Mouse (Mus musculus) midbrain, embryonic 16.5 days (tissue): ENCODE data around the gene Pctp. TPM values are rescaled to one million over a fixed set of nuclear protein-coding genes. Genes with fewer than 3 reads are reported as not detected.

ENCODE experiments used
- ATAC-seq: fragments of 200-750 bp; cut with Nextera tagmentation; 2 replicates; pipeline ENCODE4 v1.8.0; 2017; ENCODE audit warnings: moderate TSS enrichment
- H3K27ac ChIP-seq: fragments of 300-500 bp; sonication (generic); 2 replicates; pipeline ENCODE4 v1.5.1; 2014; ENCODE audit warnings: mild to moderate bottlenecking, low read length, mixed read lengths
- H3K27me3 ChIP-seq: fragments of 300-500 bp; sonication (generic); 2 replicates; pipeline ENCODE4 v1.6.1; 2014; ENCODE audit warnings: low read depth, low read length, mixed read lengths; ENCODE audit not compliant: control insufficient read depth, insufficient read depth
- H3K36me3 ChIP-seq: fragments of 300-500 bp; sonication (generic); 2 replicates; pipeline ENCODE4 v1.6.1; 2014; ENCODE audit warnings: mild to moderate bottlenecking, low read length, moderate library complexity, mixed read lengths; ENCODE audit not compliant: control insufficient read depth, insufficient read depth
- H3K4me1 ChIP-seq: fragments of 300-500 bp; sonication (generic); 2 replicates; pipeline ENCODE4 v1.6.1; 2014; ENCODE audit warnings: mild to moderate bottlenecking, low read length, mixed read lengths; ENCODE audit not compliant: control insufficient read depth, insufficient read depth
- H3K4me2 ChIP-seq: fragments of 300-500 bp; sonication (generic); 2 replicates; pipeline ENCODE4 v1.6.1; 2014; ENCODE audit warnings: mild to moderate bottlenecking, low read length, mixed read lengths
- H3K4me3 ChIP-seq: fragments of 300-500 bp; sonication (generic); 2 replicates; pipeline ENCODE4 v1.5.1; 2014; ENCODE audit warnings: low read depth, mild to moderate bottlenecking, low read length, moderate library complexity, mixed read lengths
- H3K9ac ChIP-seq: fragments of 300-500 bp; sonication (generic); 2 replicates; pipeline ENCODE4 v1.6.1; 2014; ENCODE audit warnings: low read depth, low read length, mixed read lengths
- H3K9me3 ChIP-seq: fragments of 300-500 bp; sonication (generic); replicated peaks from 2 replicates; pipeline ENCODE4 v1.6.1; 2014; ENCODE audit warnings: mild to moderate bottlenecking, low read length, mixed read lengths; ENCODE audit not compliant: control insufficient read depth, poor library complexity, severe bottlenecking
- WGBS: fragments of 180-500 bp; shearing (Covaris S2); extraction: QIAGEN DNeasy Blood & Tissue Kit; methylation state at CpG from one replicate; pipeline ENCODE4 v1.1.7; 2014; 5-methylcytosine and 5-hydroxymethylcytosine counted together
- polyA plus RNA-seq: library from polyadenylated mRNA; unstranded; fragments of >200 nt; fragmentation: Nextera tagmentation; extraction: Ambion mirVana; gene quantifications from 2 replicates; pipeline ENCODE4 v1.2.1, GENCODE M21; 2015

Pctp gene
- polyA plus RNA-seq, 1 experiment from 2014 or later, result 0.87 TPM

DNA sequence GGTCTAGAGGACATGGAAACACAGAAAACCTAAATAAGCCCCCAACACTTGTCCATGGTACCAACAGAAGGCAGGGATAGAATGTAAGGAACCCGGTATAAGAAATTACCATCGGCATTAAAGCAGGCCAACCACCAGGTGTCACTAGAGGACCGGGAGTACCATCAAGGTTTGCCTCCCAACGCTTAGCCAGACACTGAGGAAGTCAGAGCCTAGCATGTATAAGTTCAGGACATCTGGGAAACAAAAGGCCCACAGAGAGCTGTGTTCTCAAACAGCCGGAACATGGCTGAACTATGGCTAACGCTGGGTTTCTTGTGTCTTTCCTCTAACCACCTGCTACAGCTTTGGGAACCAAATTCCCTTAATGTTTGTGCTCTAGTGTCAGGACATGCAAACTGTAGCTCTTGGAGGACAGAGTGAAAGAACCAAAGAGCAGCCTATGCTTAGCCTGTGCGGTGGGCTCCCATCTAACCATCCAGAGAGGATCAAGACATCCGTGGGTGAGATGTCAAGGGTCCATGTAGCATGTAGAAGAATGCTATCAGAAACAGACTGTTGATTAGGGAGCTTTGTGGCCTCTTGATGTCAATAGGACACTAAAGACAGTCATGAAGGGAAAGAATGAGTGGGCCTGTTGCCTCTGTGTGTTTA is 13.6 kb downstream of the Pctp start:
- Histone ChIP-seq H3K9me3 (no peaks in the 10 kb centered on the region), H3K36me3 (no peaks in the 10 kb centered on the region), H3K27me3 (no peaks in the 10 kb centered on the region; the same call in 1 of the 2 replicates), H3K4me1 (peaks cover 3% of the 10 kb centered on the region; the same call in 1 of the 2 replicates), H3K4me3 (no peak overlapping the region), H3K9ac (no peak overlapping the region), H3K27ac (no peak overlapping the region), H3K4me2 (no peak overlapping the region)
- 18% methylated on average over 8 of the region's 8 CpGs for WGBS
- peak; percentile 42; the same call in 1 of the 2 replicates for ATAC-seq

GRCm38 (mm10) chr11:89986516-89986915 is 16.2 kb downstream of the Pctp start:
- no peak for ATAC-seq
- H3K4me1 ChIP-seq, result peaks cover 3% of the 10 kb centered on the region; the same call in 1 of the 2 replicates
- H3K4me2 ChIP-seq, result no peak overlapping the region
- WGBS, result 86% methylated on average over 8 of the region's 8 CpGs
- H3K4me3 ChIP-seq, result no peak overlapping the region
- no peaks in the 10 kb centered on the region for H3K36me3 ChIP-seq
- H3K9me3 ChIP-seq, result no peaks in the 10 kb centered on the region
- no peak overlapping the region for H3K27ac ChIP-seq
- H3K27me3 ChIP-seq, result no peaks in the 10 kb centered on the region; the same call in 1 of the 2 replicates
- H3K9ac ChIP-seq, result no peak overlapping the region

- Histone ChIP-seq H3K4me2 (no peak overlapping the region), H3K36me3 (no peaks in the 10 kb centered on the region), H3K4me1 (peaks cover 3% of the 10 kb centered on the region; the same call in 1 of the 2 replicates), H3K27me3 (no peaks in the 10 kb centered on the region; the same call in 1 of the 2 replicates), H3K27ac (no peak overlapping the region), H3K9me3 (no peaks in the 10 kb centered on the region), H3K4me3 (no peak overlapping the region), H3K9ac (no peak overlapping the region)
- ATAC-seq, result no peak
- 30% methylated on average over 10 of the region's 10 CpGs for WGBS
Measured at GRCm38 (mm10) chr11:89985200-89986187, 17.2 kb downstream of the Pctp start.

DNA sequence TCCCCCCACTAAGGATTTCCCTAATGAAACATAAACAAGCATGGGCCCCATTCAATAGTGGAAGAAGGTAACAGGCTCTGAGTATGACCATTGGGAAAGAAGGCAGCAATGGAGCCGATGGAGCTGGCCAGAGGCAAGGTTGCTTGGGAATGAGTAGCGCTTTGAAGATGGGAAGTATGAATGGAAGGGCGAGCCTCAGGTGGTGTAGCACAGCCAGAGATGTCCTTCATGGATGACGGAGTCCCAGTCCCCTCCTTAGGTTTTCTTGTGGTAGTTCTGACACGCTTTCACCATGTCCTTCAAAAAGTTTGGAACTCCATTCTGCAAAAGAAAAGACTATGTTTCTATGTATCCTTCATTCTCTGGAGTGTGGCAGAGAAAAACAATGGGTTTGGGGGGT is 18.3 kb downstream of the Pctp start:
- Histone ChIP-seq H3K27ac (no peak overlapping the region), H3K36me3 (no peaks in the 10 kb centered on the region), H3K4me1 (peaks cover 3% of the 10 kb centered on the region; the same call in 1 of the 2 replicates), H3K9ac (no peak overlapping the region), H3K4me3 (no peak overlapping the region), H3K27me3 (no peaks in the 10 kb centered on the region; the same call in 1 of the 2 replicates), H3K9me3 (no peaks in the 10 kb centered on the region), H3K4me2 (no peak overlapping the region)
- ATAC-seq, result no peak
- 95% methylated on average over 5 of the region's 5 CpGs for WGBS

- H3K27ac ChIP-seq, result no peak overlapping the region
- H3K4me1 ChIP-seq, result peaks cover 10% of the 10 kb centered on the region
- no peaks in the 10 kb centered on the region; the same call in 1 of the 2 replicates for H3K27me3 ChIP-seq
- no peak overlapping the region for H3K9ac ChIP-seq
- ATAC-seq, result no peak
- no peak overlapping the region for H3K4me3 ChIP-seq
- no peak overlapping the region for H3K4me2 ChIP-seq
- H3K9me3 ChIP-seq, result no peaks in the 10 kb centered on the region
- H3K36me3 ChIP-seq, result no peaks in the 10 kb centered on the region
- 80% methylated on average over 2 of the region's 2 CpGs for whole genome bisulfite sequencing
Measured at GRCm38 (mm10) chr11:89982918-89983317, 19.8 kb downstream of the Pctp start.

DNA sequence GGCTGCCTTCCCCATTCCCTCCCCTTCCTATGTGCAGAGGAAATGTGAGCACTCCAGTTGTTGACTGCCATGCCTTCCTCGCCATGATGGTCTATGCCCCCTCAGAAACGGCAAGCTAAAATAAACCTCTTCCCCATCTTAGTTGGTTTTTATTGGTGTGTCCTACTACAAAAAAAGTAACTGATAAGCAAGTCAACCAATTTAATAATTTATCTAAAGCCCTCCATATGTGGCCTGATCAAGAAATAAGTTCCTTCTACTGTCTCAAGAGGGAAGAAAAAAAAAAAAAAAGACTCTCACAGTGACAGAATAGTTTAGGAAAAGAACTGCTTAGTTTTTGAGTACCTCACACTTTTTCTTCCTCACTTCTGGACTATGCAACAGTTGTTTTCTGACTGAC is 22.6 kb downstream of the Pctp start:
- 97% methylated on average over 2 of the region's 2 CpGs for WGBS
- no peak overlapping the region for H3K4me3 ChIP-seq
- no peaks in the 10 kb centered on the region for H3K9me3 ChIP-seq
- H3K36me3 ChIP-seq, result no peaks in the 10 kb centered on the region
- no peak overlapping the region for H3K27ac ChIP-seq
- H3K9ac ChIP-seq, result no peak overlapping the region
- H3K27me3 ChIP-seq, result no peaks in the 10 kb centered on the region
- no peak overlapping the region for H3K4me2 ChIP-seq
- ATAC-seq, result no peak
- H3K4me1 ChIP-seq, result peaks cover 8% of the 10 kb centered on the region

DNA sequence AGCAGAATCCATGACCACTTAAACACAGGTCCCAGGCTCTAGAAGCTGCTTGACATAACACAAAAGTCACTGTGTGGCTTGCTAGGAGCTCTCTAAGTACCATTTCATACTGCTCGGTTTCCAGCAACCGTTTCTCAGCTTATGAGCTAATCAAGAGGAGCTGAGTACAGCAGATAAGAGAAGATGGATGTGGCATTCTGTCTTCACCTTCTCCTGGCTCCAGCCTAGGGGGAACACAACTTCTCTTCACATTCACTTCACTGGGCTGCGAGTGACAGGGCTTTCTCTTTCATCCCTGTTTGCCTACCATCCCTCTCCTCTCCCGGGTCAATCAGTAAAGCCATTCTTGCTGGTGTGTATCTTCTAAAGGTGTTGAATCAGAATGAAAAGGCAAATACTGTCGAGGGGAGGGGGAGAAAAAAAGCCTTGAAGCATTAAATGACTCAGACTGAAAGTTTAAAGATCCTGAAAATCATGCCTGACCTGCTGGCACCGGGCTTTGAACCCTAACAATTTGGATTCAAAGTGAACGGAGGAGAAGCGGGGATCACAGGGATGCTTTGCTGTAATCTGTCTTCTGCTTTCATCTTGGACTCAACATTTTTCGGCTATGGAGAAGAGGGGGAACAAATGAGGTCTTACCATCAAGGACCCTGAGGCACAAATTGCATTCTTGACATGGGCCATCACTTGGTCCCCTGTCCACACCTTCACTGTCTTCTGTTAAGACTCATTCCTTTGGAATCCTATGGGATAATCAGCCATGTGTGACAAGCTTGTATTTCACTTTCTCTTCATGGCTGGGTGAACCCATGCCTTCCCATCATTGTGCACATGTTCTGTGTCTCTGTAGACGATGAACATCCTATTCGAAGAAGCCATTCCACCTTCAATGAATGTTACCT is 23.5 kb downstream of the Pctp start:
- Histone ChIP-seq H3K4me2 (no peak overlapping the region), H3K27me3 (no peaks in the 10 kb centered on the region), H3K36me3 (no peaks in the 10 kb centered on the region), H3K4me3 (no peak overlapping the region), H3K27ac (no peak overlapping the region), H3K9ac (no peak overlapping the region), H3K9me3 (no peaks in the 10 kb centered on the region), H3K4me1 (peaks cover 8% of the 10 kb centered on the region)
- WGBS, result 60% methylated on average over 11 of the region's 11 CpGs
- ATAC-seq, result no peak

DNA sequence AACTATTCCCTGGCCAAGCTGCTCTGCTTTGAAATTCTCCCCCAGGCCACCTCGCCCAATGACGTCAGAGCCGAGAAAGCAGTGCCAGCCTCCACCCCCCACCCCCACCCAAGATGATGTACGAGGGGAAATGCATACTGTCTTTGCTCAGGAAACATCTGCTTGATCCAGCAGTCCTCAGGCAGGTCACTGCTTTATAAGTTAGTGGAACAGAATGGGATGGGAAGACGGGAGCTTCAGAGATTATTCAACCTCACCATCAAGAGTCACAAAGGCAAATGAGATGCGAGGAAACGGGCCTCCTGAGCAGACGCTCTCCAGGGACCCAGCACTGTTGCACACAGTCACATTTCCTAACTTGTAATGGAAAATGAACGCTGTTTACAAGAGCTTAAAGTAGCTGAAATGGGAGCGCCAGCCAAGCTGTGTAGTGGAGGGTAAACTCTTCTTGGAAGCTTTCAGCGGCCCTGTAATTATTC is 24.3 kb downstream of the Pctp start:
- Histone ChIP-seq H3K27me3 (no peaks in the 10 kb centered on the region), H3K9ac (no peak overlapping the region), H3K4me3 (no peak overlapping the region), H3K36me3 (no peaks in the 10 kb centered on the region), H3K4me2 (no peak overlapping the region), H3K9me3 (no peaks in the 10 kb centered on the region), H3K4me1 (peaks cover 8% of the 10 kb centered on the region), H3K27ac (no peak overlapping the region)
- WGBS, result 17% methylated on average over 11 of the region's 11 CpGs
- no peak for ATAC-seq
